Mouse (Mus musculus) C2C12 (cell line): ENCODE results near the gene Rpa1.

ENCODE experiments used
- CEBPB ChIP-seq: IDR thresholded peaks from one replicate; pipeline ENCODE4 v1.6.1; 2011; ENCODE audit warnings: low read depth, mild to moderate bottlenecking, control low read depth, moderate library complexity
- CTCF ChIP-seq: IDR thresholded peaks from one replicate; pipeline ENCODE4 v1.5.1; 2011; ENCODE audit not compliant: control insufficient read depth, insufficient read depth, insufficient read length
- MAX ChIP-seq: IDR thresholded peaks from one replicate; pipeline ENCODE4 v1.6.1; 2011; ENCODE audit warnings: mild to moderate bottlenecking, control low read depth
- MYOD1 ChIP-seq: IDR thresholded peaks from one replicate; pipeline ENCODE4 v1.6.1; 2011; ENCODE audit warnings: low read depth; ENCODE audit not compliant: control insufficient read depth, insufficient read length
- MYOG ChIP-seq: IDR thresholded peaks from one replicate; pipeline ENCODE4 v1.6.1; 2011; ENCODE audit not compliant: control insufficient read depth, insufficient read length; ENCODE audit errors: extremely low read depth
- USF1 ChIP-seq: IDR thresholded peaks from one replicate; pipeline ENCODE4 v1.6.1; 2011; ENCODE audit warnings: low read depth, mild to moderate bottlenecking, control low read depth, moderate library complexity

- no peak for TF ChIP-seq CEBPB
- TF ChIP-seq CTCF = no peak
- no peak for TF ChIP-seq MYOG
- TF ChIP-seq USF1 = no peak
- no peak for TF ChIP-seq MAX
- no peak for TF ChIP-seq MYOD1
These were observed 88.0 kb downstream of the Rpa1 start for GRCm38 (mm10) chr11:75259996-75260561.
